In the genomic region with DNA sequence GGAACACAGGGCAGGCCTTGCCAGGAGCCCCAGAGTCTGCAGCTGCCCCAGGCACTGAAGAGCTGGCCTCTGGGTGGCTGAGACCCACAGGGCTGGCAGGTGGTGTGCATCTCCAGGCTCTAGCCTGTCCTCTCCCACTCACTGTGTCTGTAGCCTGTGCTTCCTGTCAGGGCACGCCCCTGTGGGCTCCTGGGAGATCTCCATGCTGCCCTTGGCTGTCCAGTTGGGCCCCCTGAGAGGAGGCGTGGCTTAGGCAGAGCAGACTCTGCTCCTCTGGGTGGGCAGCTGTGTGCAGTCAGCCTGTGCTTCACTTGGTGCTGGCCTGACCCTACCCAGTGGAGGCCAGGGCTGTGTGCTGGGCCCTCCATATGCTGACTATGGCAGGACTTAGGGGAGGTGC, we compare ENCODE assay signal across 8 mouse cellular contexts. TPM values are rescaled to one million over a fixed set of nuclear protein-coding genes. Genes with fewer than 3 reads are reported as not detected.
DNase-seq lines count a peak whose midpoint lies in the region; ATAC-seq and TF ChIP-seq lines count a peak whose summit lies in the region.
"Had no signal": no experiment of that assay in that cellular context is flagged by ENCODE, and none has a peak within 500 bp of the region (broad histone marks: within the 10 kb centered on the region; RNA-seq: fewer than 3 reads in every experiment).

No protein-coding gene starts in this region.

- H3K27ac ChIP-seq in midbrain, embryonic 11.5 days (ENCODE audit: low read depth, low read length) = no peak overlapping the region
- H3K27ac ChIP-seq in midbrain, postnatal 0 days (ENCODE audit: low read depth, low read length) = no peak overlapping the region
- peak overlapping the region; percentile 50; the same call in 1 of the 2 replicates for H3K27ac ChIP-seq in heart, embryonic 11.5 days (ENCODE audit: low read depth, low read length)
- H3K27ac ChIP-seq: embryonic facial prominence, embryonic 12.5 days had no signal

- no peaks in the 10 kb centered on the region for H3K36me3 ChIP-seq in midbrain, embryonic 11.5 days (ENCODE audit: control insufficient read depth, insufficient read depth, low read length)
- H3K36me3 ChIP-seq in midbrain, postnatal 0 days (ENCODE audit: insufficient read depth, low read length) = peaks cover 4% of the 10 kb centered on the region
- no peaks in the 10 kb centered on the region; the same call in 1 of the 2 replicates for H3K36me3 ChIP-seq in heart, embryonic 11.5 days (ENCODE audit: control insufficient read depth, insufficient read depth, low read length)

- no peak overlapping the region for H3K4me2 ChIP-seq in midbrain, embryonic 11.5 days
- no peak overlapping the region for H3K4me2 ChIP-seq in midbrain, postnatal 0 days (ENCODE audit: low read depth, low read length, poor library complexity, severe bottlenecking)
- H3K4me2 ChIP-seq in heart, embryonic 11.5 days = peak overlapping the region; percentile 39
- H3K4me2 ChIP-seq: embryonic facial prominence, embryonic 12.5 days had no signal

- 0 out of 2 replicates have a peak overlapping the region, but pooled peaks have one; percentile 12 for H3K9ac ChIP-seq in midbrain, embryonic 11.5 days (ENCODE audit: low read length)
- no peak overlapping the region for H3K9ac ChIP-seq in midbrain, postnatal 0 days (replicated peaks; ENCODE audit: low read length, poor library complexity, severe bottlenecking)
- peak overlapping the region; percentile 54 for H3K9ac ChIP-seq in heart, embryonic 11.5 days (ENCODE audit: low read depth, low read length)
- H3K9ac ChIP-seq: embryonic facial prominence, embryonic 12.5 days had no signal

- no peaks in the 10 kb centered on the region for H3K9me3 ChIP-seq in midbrain, embryonic 11.5 days (ENCODE audit: control insufficient read depth, low read length)
- no peaks in the 10 kb centered on the region for H3K9me3 ChIP-seq in midbrain, postnatal 0 days (ENCODE audit: low read length)
- no peaks in the 10 kb centered on the region for H3K9me3 ChIP-seq in heart, embryonic 11.5 days (replicated peaks; ENCODE audit: control insufficient read depth, low read length)
- H3K9me3 ChIP-seq: embryonic facial prominence, embryonic 12.5 days had no signal

- no peak for TF ChIP-seq CTCF in midbrain, postnatal 0 days (IDR thresholded peaks at IDR 0.05)

- H3K4me3 ChIP-seq in midbrain, embryonic 11.5 days (ENCODE audit: low read depth, low read length) = no peak overlapping the region
- H3K4me3 ChIP-seq in midbrain, postnatal 0 days (ENCODE audit: low read depth, low read length) = no peak overlapping the region
- H3K4me3 ChIP-seq in heart, embryonic 11.5 days (ENCODE audit: low read depth, low read length) = no peak overlapping the region
- H3K4me3 ChIP-seq: embryonic facial prominence, embryonic 12.5 days had no signal

- no peak for DNase-seq in midbrain, embryonic 11.5 days (ENCODE audit: low spot score, missing footprints)
- no peak for DNase-seq in midbrain, postnatal 0 days (ENCODE audit: low spot score)
- peak; percentile 83 to 91 for DNase-seq in kidney, postnatal 4 days
- peak; percentile 39 for DNase-seq in yolk sac, embryonic 10.5 days (ENCODE audit: low spot score)
- no peak for DNase-seq in layer of hippocampus, adult 9-11 months
- DNase-seq in left cerebral cortex, postnatal 25 days (ENCODE audit: low spot score in 2 of 2) = no peak

- no peaks in the 10 kb centered on the region for H3K27me3 ChIP-seq in midbrain, embryonic 11.5 days (ENCODE audit: control insufficient read depth, insufficient read depth, low read length)
- no peaks in the 10 kb centered on the region for H3K27me3 ChIP-seq in midbrain, postnatal 0 days (ENCODE audit: insufficient read depth, low read length)
- no peaks in the 10 kb centered on the region for H3K27me3 ChIP-seq in heart, embryonic 11.5 days (ENCODE audit: control insufficient read depth, insufficient read depth, low read length)
- H3K27me3 ChIP-seq: embryonic facial prominence, embryonic 12.5 days had no signal

- 70% methylated on average over 2 of the region's 2 CpGs for WGBS in midbrain, embryonic 11.5 days
- 60% methylated on average over 2 of the region's 2 CpGs for WGBS in midbrain, postnatal 0 days
- 30% methylated on average over 2 of the region's 2 CpGs for WGBS in heart, embryonic 11.5 days (ENCODE audit: insufficient replicate concordance)

- H3K4me1 ChIP-seq in midbrain, embryonic 11.5 days (ENCODE audit: control insufficient read depth, insufficient read depth, low read length) = peaks cover 19% of the 10 kb centered on the region
- H3K4me1 ChIP-seq in midbrain, postnatal 0 days (ENCODE audit: insufficient read depth, low read length) = peaks cover 11% of the 10 kb centered on the region
- peaks cover 57% of the 10 kb centered on the region for H3K4me1 ChIP-seq in heart, embryonic 11.5 days (ENCODE audit: control insufficient read depth, insufficient read depth, low read length)

- intact Hi-C loops in left cerebral cortex, postnatal 25 days (cut with DNase I) = no loop called here

- no peak for ATAC-seq in midbrain, embryonic 11.5 days (ENCODE audit: low FRiP score)
- ATAC-seq in midbrain, postnatal 0 days (ENCODE audit: low FRiP score) = no peak
- ATAC-seq in heart, embryonic 11.5 days (replicated peaks; ENCODE audit: insufficient number of reproducible peaks, low FRiP score, low TSS enrichment) = peak; percentile 54

RNA-seq across cellular contexts. Expression of a gene that starts 5.0 kb away (rescaled TPM):
- polyA plus RNA-seq in midbrain, embryonic 11.5 days (2014; fragmentation: Nextera tagmentation; extraction: Ambion mirVana) = 73.6 and 86.9 TPM in 2 replicates
- total RNA-seq in midbrain, postnatal 0 days (2014; rRNA removed) = 124 and 146 TPM in 2 replicates
- 90.5 and 93.3 TPM in 2 replicates for polyA plus RNA-seq in midbrain, postnatal 0 days (2015; fragmentation: Nextera tagmentation; extraction: Ambion mirVana)
- polyA plus RNA-seq in heart, embryonic 11.5 days (2014; fragmentation: Nextera tagmentation; extraction: Ambion mirVana) = 64.6 and 67.6 TPM in 2 replicates
- 100 to 1,000 TPM; 222 to 247 TPM for total RNA-seq in left cerebral cortex, postnatal 25 days (2021)

RNA-seq across cellular contexts. Expression of a gene that starts 21.9 kb away (rescaled TPM):
- polyA plus RNA-seq in midbrain, embryonic 11.5 days (2014; fragmentation: Nextera tagmentation; extraction: Ambion mirVana) = 1.9 and 2.2 TPM in 2 replicates
- 2.0 and 2.7 TPM in 2 replicates for total RNA-seq in midbrain, postnatal 0 days (2014; rRNA removed)
- polyA plus RNA-seq in midbrain, postnatal 0 days (2015; fragmentation: Nextera tagmentation; extraction: Ambion mirVana) = 1.7 and 1.8 TPM in 2 replicates
- polyA plus RNA-seq in heart, embryonic 11.5 days (2014; fragmentation: Nextera tagmentation; extraction: Ambion mirVana) = 0.83 and 0.84 TPM in 2 replicates
- 1 to 10 TPM; 2.8 to 2.9 TPM for total RNA-seq in left cerebral cortex, postnatal 25 days (2021)

RNA-seq across cellular contexts. Expression of a gene that starts 25.0 kb away (rescaled TPM):
- polyA plus RNA-seq in midbrain, embryonic 11.5 days (2014; fragmentation: Nextera tagmentation; extraction: Ambion mirVana) = 5.4 and 6.9 TPM in 2 replicates
- total RNA-seq in midbrain, postnatal 0 days (2014; rRNA removed) = 4.0 and 6.2 TPM in 2 replicates
- 4.6 and 4.9 TPM in 2 replicates for polyA plus RNA-seq in midbrain, postnatal 0 days (2015; fragmentation: Nextera tagmentation; extraction: Ambion mirVana)
- polyA plus RNA-seq in heart, embryonic 11.5 days (2014; fragmentation: Nextera tagmentation; extraction: Ambion mirVana) = 6.2 and 6.6 TPM in 2 replicates
- 1 to 10 TPM; 3.6 to 4.5 TPM for total RNA-seq in left cerebral cortex, postnatal 25 days (2021)

RNA-seq across cellular contexts. Expression of a gene that starts 25.0 kb away (rescaled TPM):
- polyA plus RNA-seq in midbrain, embryonic 11.5 days (2014; fragmentation: Nextera tagmentation; extraction: Ambion mirVana) = 60.2 and 62.3 TPM in 2 replicates
- total RNA-seq in midbrain, postnatal 0 days (2014; rRNA removed) = 27.8 and 32.4 TPM in 2 replicates
- 73.1 and 76.9 TPM in 2 replicates for polyA plus RNA-seq in midbrain, postnatal 0 days (2015; fragmentation: Nextera tagmentation; extraction: Ambion mirVana)
- 76.9 and 78.1 TPM in 2 replicates for polyA plus RNA-seq in heart, embryonic 11.5 days (2014; fragmentation: Nextera tagmentation; extraction: Ambion mirVana)
- total RNA-seq in left cerebral cortex, postnatal 25 days (2021) = 10 to 100 TPM; 40.8 to 42.2 TPM

RNA-seq across cellular contexts. Expression of a gene that starts 29.2 kb away (rescaled TPM):
- 43.8 and 51.7 TPM in 2 replicates for polyA plus RNA-seq in midbrain, embryonic 11.5 days (2014; fragmentation: Nextera tagmentation; extraction: Ambion mirVana)
- 168 and 215 TPM in 2 replicates for total RNA-seq in midbrain, postnatal 0 days (2014; rRNA removed)
- polyA plus RNA-seq in midbrain, postnatal 0 days (2015; fragmentation: Nextera tagmentation; extraction: Ambion mirVana) = 71.6 and 80.4 TPM in 2 replicates
- 37.6 and 47.0 TPM in 2 replicates for polyA plus RNA-seq in heart, embryonic 11.5 days (2014; fragmentation: Nextera tagmentation; extraction: Ambion mirVana)
- total RNA-seq in left cerebral cortex, postnatal 25 days (2021) = 10 to 100 TPM; 91.7 to 92.7 TPM

Comparison
In these comparisons a context has a peak if more than half of its experiments do, and no peak if none do; other contexts are left out.
1. DNase-seq: peak in kidney, postnatal 4 days (2 of 2) and yolk sac, embryonic 10.5 days (single experiment); none in midbrain, embryonic 11.5 days (single experiment), midbrain, postnatal 0 days (single experiment), layer of hippocampus, adult 9-11 months (single experiment) and left cerebral cortex, postnatal 25 days (0 of 2).